Mouse (Mus musculus) midbrain, postnatal 0 days (tissue): Measurements from ENCODE around the gene Cand2. TPM values are rescaled to one million over a fixed set of nuclear protein-coding genes. Genes with fewer than 3 reads are reported as not detected.

Experiments used
- ATAC-seq: fragments of 200-750 bp; cut with Nextera tagmentation; 2 replicates; pipeline ENCODE4 v1.8.0; 2017; ENCODE audit warnings: moderate number of reproducible peaks, mild to moderate bottlenecking, moderate TSS enrichment, moderate library complexity; ENCODE audit not compliant: low FRiP score
- DNase-seq: peaks from one replicate; pipeline ENCODE4 v3.0.0-alpha.2; 2015; ENCODE audit warnings: low spot score
- H3K27ac ChIP-seq: fragments of 300-500 bp; sonication (generic); 2 replicates; pipeline ENCODE4 v1.5.1; 2014; ENCODE audit warnings: low read depth, mild to moderate bottlenecking, low read length, mixed read lengths
- H3K27me3 ChIP-seq: fragments of 300-500 bp; sonication (generic); 2 replicates; pipeline ENCODE4 v1.6.1; 2014; ENCODE audit warnings: low read length, control low read depth, mixed read lengths; ENCODE audit not compliant: insufficient read depth
- H3K36me3 ChIP-seq: fragments of 300-500 bp; sonication (generic); 2 replicates; pipeline ENCODE4 v1.6.1; 2014; ENCODE audit warnings: low read length, control low read depth, mixed read lengths; ENCODE audit not compliant: insufficient read depth
- H3K4me1 ChIP-seq: fragments of 300-500 bp; sonication (generic); 2 replicates; pipeline ENCODE4 v1.6.1; 2014; ENCODE audit warnings: mild to moderate bottlenecking, control low read depth, antibody characterized with exemption, low read length, mixed read lengths; ENCODE audit not compliant: insufficient read depth
- H3K4me2 ChIP-seq: fragments of 300-500 bp; sonication (generic); 2 replicates; pipeline ENCODE4 v1.6.1; 2014; ENCODE audit warnings: low read depth, mild to moderate bottlenecking, low read length, mixed read lengths; ENCODE audit not compliant: poor library complexity, severe bottlenecking
- H3K4me3 ChIP-seq: fragments of 300-500 bp; sonication (generic); 2 replicates; pipeline ENCODE4 v1.5.1; 2014; ENCODE audit warnings: low read depth, mild to moderate bottlenecking, low read length, moderate library complexity
- H3K9ac ChIP-seq: fragments of 300-500 bp; sonication (generic); replicated peaks from 2 replicates; pipeline ENCODE4 v1.6.1; 2014; ENCODE audit warnings: mild to moderate bottlenecking, low read length, moderate library complexity, mixed read lengths; ENCODE audit not compliant: poor library complexity, severe bottlenecking
- H3K9me3 ChIP-seq: fragments of 300-500 bp; sonication (generic); 2 replicates; pipeline ENCODE4 v1.6.1; 2016; ENCODE audit warnings: low read length, control low read depth
- CTCF ChIP-seq: IDR thresholded peaks from 2 replicates; pipeline ENCODE4 v1.5.1; 2016; ENCODE audit warnings: antibody characterized with exemption, mild to moderate bottlenecking
- WGBS: fragments of 180-500 bp; shearing (Covaris S2); extraction: QIAGEN DNeasy Blood & Tissue Kit; methylation state at CpG from one replicate; pipeline ENCODE4 v1.1.7; 2014; 5-methylcytosine and 5-hydroxymethylcytosine counted together
- polyA plus RNA-seq: library from polyadenylated mRNA; unstranded; fragments of >200 nt; fragmentation: Nextera tagmentation; extraction: Ambion mirVana; gene quantifications from 2 replicates; pipeline ENCODE4 v1.2.1, GENCODE M21; 2015
- total RNA-seq: library from RNA; depleted of rRNA; stranded (reverse); fragments of >200 nt; gene quantifications from 2 replicates; pipeline ENCODE4 v1.2.3, GENCODE M21; 2014

The Cand2 gene
- total and polyA plus RNA-seq, 2 experiments from 2014 or later = 4.2 to 10.2 TPM

- Histone ChIP-seq H3K4me2 (no peak overlapping the region), H3K4me1 (peaks cover 3% of the 10 kb centered on the region; the same call in 1 of the 2 replicates), H3K9me3 (no peaks in the 10 kb centered on the region), H3K27ac (no peak overlapping the region), H3K36me3 (no peaks in the 10 kb centered on the region), H3K4me3 (no peak overlapping the region), H3K27me3 (no peaks in the 10 kb centered on the region), H3K9ac (no peak overlapping the region)
- DNase-seq = no peak
- WGBS = 95% methylated on average over 4 of the region's 4 CpGs
- no peak for ATAC-seq
- no peak for TF ChIP-seq CTCF
These were observed 14.2 kb upstream of the Cand2 start for GRCm38 (mm10) chr6:115760137-115760536.

GRCm38 (mm10) chr6:115760982-115761381 lies 13.4 kb upstream of the Cand2 start:
- Histone ChIP-seq H3K9me3 (no peaks in the 10 kb centered on the region), H3K27ac (no peak overlapping the region), H3K9ac (no peak overlapping the region), H3K4me1 (peaks cover 3% of the 10 kb centered on the region; the same call in 1 of the 2 replicates), H3K27me3 (no peaks in the 10 kb centered on the region), H3K4me2 (no peak overlapping the region), H3K36me3 (no peaks in the 10 kb centered on the region), H3K4me3 (no peak overlapping the region)
- DNase-seq = no peak
- ATAC-seq = no peak
- TF ChIP-seq CTCF = no peak
- WGBS = 62% methylated on average over 4 of the region's 4 CpGs

- peak; percentile 27 for DNase-seq
- H3K4me2 ChIP-seq = no peak within 1 kb of the TSS
- no peak for ATAC-seq
These were observed 12.2 kb upstream of the Cand2 start, which contains the start of gene Tmem40 for GRCm38 (mm10) chr6:115761995-115762756. TSS of gene Tmem40 (minus strand) at chr6:115762410.

GRCm38 (mm10) chr6:115764179-115764578 lies 10.2 kb upstream of the Cand2 start:
- H3K4me1 ChIP-seq = peaks cover 3% of the 10 kb centered on the region; the same call in 1 of the 2 replicates
- H3K36me3 ChIP-seq = no peaks in the 10 kb centered on the region
- DNase-seq (peak; percentile 95), ATAC-seq (peak; percentile 92)
- H3K9ac ChIP-seq = no peak overlapping the region
- peak overlapping the region; percentile 44 for H3K27ac ChIP-seq
- H3K4me2 ChIP-seq = no peak overlapping the region
- WGBS = 10% methylated on average over 7 of the region's 7 CpGs
- H3K9me3 ChIP-seq = no peaks in the 10 kb centered on the region
- no peaks in the 10 kb centered on the region for H3K27me3 ChIP-seq
- no peak overlapping the region for H3K4me3 ChIP-seq
- TF ChIP-seq CTCF = 0 out of 2 replicates have a peak, but pooled peaks have one; percentile 5

More at GRCm38 (mm10) chr6:115761995-115762756, 12.2 kb upstream of the Cand2 start, which contains the start of gene Tmem40:
- no peaks in the 10 kb centered on the region for H3K9me3 ChIP-seq
- no peak within 1 kb of the TSS for H3K27ac ChIP-seq
- no peak within 1 kb of the TSS for H3K9ac ChIP-seq
- no peaks in the 10 kb centered on the region for H3K27me3 ChIP-seq
- H3K4me3 ChIP-seq = no peak within 1 kb of the TSS
- no peaks in the 10 kb centered on the region for H3K36me3 ChIP-seq
- TF ChIP-seq CTCF = no peak
- peaks cover 3% of the 10 kb centered on the region; the same call in 1 of the 2 replicates for H3K4me1 ChIP-seq
- 4% methylated on average over 9 of the region's 9 CpGs for WGBS

- WGBS = 38% methylated on average over 9 of the region's 9 CpGs
- Histone ChIP-seq H3K27ac (no peak overlapping the region), H3K27me3 (no peaks in the 10 kb centered on the region), H3K36me3 (no peaks in the 10 kb centered on the region), H3K4me3 (no peak overlapping the region), H3K4me1 (peaks cover 3% of the 10 kb centered on the region; the same call in 1 of the 2 replicates), H3K4me2 (no peak overlapping the region), H3K9me3 (no peaks in the 10 kb centered on the region), H3K9ac (no peak overlapping the region)
- no peak for TF ChIP-seq CTCF
- ATAC-seq (no peak), DNase-seq (no peak)
These were observed 7.0 kb upstream of the Cand2 start for GRCm38 (mm10) chr6:115767357-115767756.

- no peaks in the 10 kb centered on the region for H3K9me3 ChIP-seq
- H3K36me3 ChIP-seq = no peaks in the 10 kb centered on the region
- ATAC-seq (no peak), DNase-seq (no peak)
- no peaks in the 10 kb centered on the region for H3K27me3 ChIP-seq
- H3K4me3 ChIP-seq = no peak overlapping the region
- 95% methylated on average over 4 of the region's 4 CpGs for WGBS
- no peak overlapping the region for H3K27ac ChIP-seq
- H3K4me1 ChIP-seq = peaks cover 3% of the 10 kb centered on the region; the same call in 1 of the 2 replicates
- TF ChIP-seq CTCF = no peak
- H3K9ac ChIP-seq = no peak overlapping the region
- no peak overlapping the region for H3K4me2 ChIP-seq
These were observed 6.1 kb upstream of the Cand2 start for GRCm38 (mm10) chr6:115768207-115768606.
